Mouse (Mus musculus) E14TG2a.4 (cell line): ENCODE measurements around the gene Pparg.

Experiments
- H3K27me3 ChIP-seq: 2 replicates; pipeline ENCODE4 v1.6.1; 2014; ENCODE audit warnings: low read length, control low read depth; ENCODE audit not compliant: insufficient read depth
- H3K36me3 ChIP-seq: 2 replicates; pipeline ENCODE4 v1.6.1; 2014; ENCODE audit warnings: low read length, control low read depth; ENCODE audit not compliant: insufficient read depth
- H3K4me1 ChIP-seq: replicated peaks from 2 replicates; pipeline ENCODE4 v1.6.1; 2014; ENCODE audit warnings: low read depth, low read length, control low read depth
- H3K4me3 ChIP-seq: replicated peaks from 2 replicates; pipeline ENCODE4 v1.5.1; 2014; ENCODE audit warnings: mild to moderate bottlenecking, low read length
- H3K9me3 ChIP-seq: 2 replicates; pipeline ENCODE4 v1.6.1; 2014; ENCODE audit warnings: low read length, control low read depth
- CTCF ChIP-seq: conservative IDR thresholded peaks from 2 replicates; pipeline ENCODE4 v1.5.1; 2014; ENCODE audit warnings: low read length
- NANOG ChIP-seq: IDR thresholded peaks from 2 replicates; pipeline ENCODE4 v1.6.1; 2014; ENCODE audit warnings: borderline replicate concordance, low read length, mixed read lengths
- POU5F1 ChIP-seq: IDR thresholded peaks from 2 replicates; pipeline ENCODE4 v1.6.1; 2014; ENCODE audit warnings: low read length, borderline replicate concordance

Pparg gene

GRCm38 (mm10) chr6:115517904-115518303 lies 157.2 kb downstream of the Pparg start:
- no peak for TF ChIP-seq NANOG
- no peak for TF ChIP-seq POU5F1
- TF ChIP-seq CTCF: no peak
- Histone ChIP-seq H3K36me3 (no peaks in the 10 kb centered on the region), H3K9me3 (no peaks in the 10 kb centered on the region), H3K4me3 (no peak overlapping the region), H3K27me3 (peaks cover 26% of the 10 kb centered on the region), H3K4me1 (peaks cover 12% of the 10 kb centered on the region; the same call in 1 of the 2 replicates)

- peaks cover 26% of the 10 kb centered on the region for H3K27me3 ChIP-seq
- TF ChIP-seq CTCF (no peak), NANOG (no peak), POU5F1 (no peak)
- no peaks in the 10 kb centered on the region for H3K9me3 ChIP-seq
Observed at GRCm38 (mm10) chr6:115518352-115518751, 157.6 kb downstream of the Pparg start.

GRCm38 (mm10) chr6:115519275-115519699 lies 158.5 kb downstream of the Pparg start:
- Histone ChIP-seq H3K4me1 (peaks cover 16% of the 10 kb centered on the region; the same call in 1 of the 2 replicates), H3K36me3 (no peaks in the 10 kb centered on the region), H3K27me3 (peaks cover 26% of the 10 kb centered on the region), H3K9me3 (no peaks in the 10 kb centered on the region), H3K4me3 (no peak overlapping the region)
- TF ChIP-seq NANOG: no peak
- no peak for TF ChIP-seq POU5F1
- TF ChIP-seq CTCF: no peak

More at GRCm38 (mm10) chr6:115518352-115518751, 157.6 kb downstream of the Pparg start:
- no peaks in the 10 kb centered on the region for H3K36me3 ChIP-seq
- H3K4me1 ChIP-seq: peaks cover 12% of the 10 kb centered on the region; the same call in 1 of the 2 replicates
- H3K4me3 ChIP-seq: no peak overlapping the region

- no peak overlapping the region for H3K4me3 ChIP-seq
Observed at GRCm38 (mm10) chr6:115521923-115522322, 161.2 kb downstream of the Pparg start.

GRCm38 (mm10) chr6:115522691-115523146 lies 162.0 kb downstream of the Pparg start:
- H3K36me3 ChIP-seq: no peaks in the 10 kb centered on the region
- peaks cover 20% of the 10 kb centered on the region; the same call in 1 of the 2 replicates for H3K4me1 ChIP-seq
- H3K4me3 ChIP-seq: no peak overlapping the region
- TF ChIP-seq NANOG: no peak
- no peak for TF ChIP-seq POU5F1
- TF ChIP-seq CTCF: no peak
- H3K9me3 ChIP-seq: no peaks in the 10 kb centered on the region
- peaks cover 26% of the 10 kb centered on the region for H3K27me3 ChIP-seq

More at GRCm38 (mm10) chr6:115521923-115522322, 161.2 kb downstream of the Pparg start:
- Histone ChIP-seq H3K9me3 (no peaks in the 10 kb centered on the region), H3K27me3 (peaks cover 26% of the 10 kb centered on the region), H3K4me1 (peaks cover 20% of the 10 kb centered on the region; the same call in 1 of the 2 replicates), H3K36me3 (no peaks in the 10 kb centered on the region)
- TF ChIP-seq CTCF: no peak
- TF ChIP-seq POU5F1: no peak
- TF ChIP-seq NANOG: no peak

GRCm38 (mm10) chr6:115523201-115523600 lies 162.4 kb downstream of the Pparg start:
- H3K4me1 ChIP-seq: peaks cover 20% of the 10 kb centered on the region; the same call in 1 of the 2 replicates
- H3K36me3 ChIP-seq: no peaks in the 10 kb centered on the region
- H3K9me3 ChIP-seq: no peaks in the 10 kb centered on the region
- no peak overlapping the region for H3K4me3 ChIP-seq
- H3K27me3 ChIP-seq: peaks cover 26% of the 10 kb centered on the region
- TF ChIP-seq NANOG (no peak), POU5F1 (no peak), CTCF (no peak)

GRCm38 (mm10) chr6:115524449-115524990 lies 163.8 kb downstream of the Pparg start:
- Histone ChIP-seq H3K4me1 (peaks cover 13% of the 10 kb centered on the region; the same call in 1 of the 2 replicates), H3K4me3 (no peak overlapping the region), H3K27me3 (peaks cover 17% of the 10 kb centered on the region), H3K36me3 (no peaks in the 10 kb centered on the region), H3K9me3 (no peaks in the 10 kb centered on the region)
- TF ChIP-seq POU5F1 (no peak), NANOG (no peak), CTCF (no peak)

GRCm38 (mm10) chr6:115527418-115527817 lies 166.7 kb downstream of the Pparg start:
- peaks cover 3% of the 10 kb centered on the region; the same call in 1 of the 2 replicates for H3K27me3 ChIP-seq
- no peak for TF ChIP-seq NANOG
- no peak for TF ChIP-seq CTCF
- no peak for TF ChIP-seq POU5F1
- H3K36me3 ChIP-seq: no peaks in the 10 kb centered on the region
- no peaks in the 10 kb centered on the region for H3K9me3 ChIP-seq
- no peak overlapping the region for H3K4me3 ChIP-seq
- peaks cover 8% of the 10 kb centered on the region; the same call in 1 of the 2 replicates for H3K4me1 ChIP-seq

- no peaks in the 10 kb centered on the region for H3K9me3 ChIP-seq
- no peak overlapping the region for H3K4me3 ChIP-seq
- no peak for TF ChIP-seq CTCF
- TF ChIP-seq NANOG: no peak
- no peak for TF ChIP-seq POU5F1
- H3K27me3 ChIP-seq: 0 out of 2 replicates have a peak, but pooled peaks cover 3% of the 10 kb centered on the region
- peaks cover 8% of the 10 kb centered on the region; the same call in 1 of the 2 replicates for H3K4me1 ChIP-seq
- no peaks in the 10 kb centered on the region for H3K36me3 ChIP-seq
Observed at GRCm38 (mm10) chr6:115528372-115528771, 167.6 kb downstream of the Pparg start.
